Mouse (Mus musculus): ENCODE results near the gene Rbmxl2.

- TF ChIP-seq ZC3H11A (IDR thresholded peaks at IDR 0.05; ENCODE audit: borderline replicate concordance, low read depth, low read length) (no peak), ZNF384 (IDR thresholded peaks at IDR 0.05; ENCODE audit: low read depth, low read length) (no peak), MAFK (IDR thresholded peaks at IDR 0.05; ENCODE audit: insufficient read depth, low read depth, low read length) (no peak), CHD2 (IDR thresholded peaks at IDR 0.05; ENCODE audit: low read depth, low read length) (no peak)
Measured at GRCm38 (mm10) chr7:107259936-107260335, 50.7 kb downstream of the Rbmxl2 start.

Measured in ES-E14 (cell line).